Mouse (Mus musculus) limb, embryonic 13.5 days (tissue): ENCODE data around the gene Sez6l. TPM values are rescaled to one million over a fixed set of nuclear protein-coding genes. Genes with fewer than 3 reads are reported as not detected.
A peak's percentile ranks its signal among the peaks of the same experiment; 100 is the strongest.

Experiments
- ATAC-seq: fragments of 200-750 bp; cut with Nextera tagmentation; 2 replicates; pipeline ENCODE4 v1.8.0; 2017; ENCODE audit warnings: low read depth, moderate number of reproducible peaks, moderate TSS enrichment; ENCODE audit not compliant: low FRiP score
- H3K27ac ChIP-seq: fragments of 300-500 bp; sonication (generic); 2 replicates; pipeline ENCODE4 v1.5.1; 2015; ENCODE audit warnings: inconsistent platforms, mild to moderate bottlenecking, moderate library complexity
- H3K27me3 ChIP-seq: fragments of 300-500 bp; sonication (generic); 2 replicates; pipeline ENCODE4 v1.6.1; 2015; ENCODE audit warnings: mild to moderate bottlenecking, inconsistent platforms
- H3K36me3 ChIP-seq: fragments of 300-500 bp; sonication (generic); 2 replicates; pipeline ENCODE4 v1.6.1; 2015; ENCODE audit warnings: inconsistent platforms, mild to moderate bottlenecking, moderate library complexity
- H3K4me1 ChIP-seq: fragments of 300-500 bp; sonication (generic); 2 replicates; pipeline ENCODE4 v1.6.1; 2015; ENCODE audit warnings: inconsistent platforms
- H3K4me2 ChIP-seq: fragments of 300-500 bp; sonication (generic); replicated peaks from 2 replicates; pipeline ENCODE4 v1.6.1; 2015; ENCODE audit warnings: inconsistent platforms, mild to moderate bottlenecking, moderate library complexity
- H3K4me3 ChIP-seq: fragments of 300-500 bp; sonication (generic); 2 replicates; pipeline ENCODE4 v1.5.1; 2015; ENCODE audit warnings: moderate library complexity, mild to moderate bottlenecking, inconsistent platforms
- H3K9ac ChIP-seq: fragments of 300-500 bp; sonication (generic); 2 replicates; pipeline ENCODE4 v1.6.1; 2015; ENCODE audit warnings: mild to moderate bottlenecking, inconsistent platforms
- H3K9me3 ChIP-seq: fragments of 300-500 bp; sonication (generic); 2 replicates; pipeline ENCODE4 v1.6.1; 2016; ENCODE audit warnings: inconsistent platforms
- WGBS: fragments of 180-500 bp; shearing (Covaris S2); methylation state at CpG from one replicate; pipeline ENCODE4 v1.1.7; 2015; 5-methylcytosine and 5-hydroxymethylcytosine counted together
- polyA plus RNA-seq: library from polyadenylated mRNA; unstranded; fragments of >200 nt; fragmentation: Nextera tagmentation; extraction: Ambion mirVana; gene quantifications from 2 replicates; pipeline ENCODE4 v1.2.1, GENCODE M21; 2015

Gene Sez6l
- polyA plus RNA-seq, 1 experiment from 2014 or later, result 0.25 TPM

DNA sequence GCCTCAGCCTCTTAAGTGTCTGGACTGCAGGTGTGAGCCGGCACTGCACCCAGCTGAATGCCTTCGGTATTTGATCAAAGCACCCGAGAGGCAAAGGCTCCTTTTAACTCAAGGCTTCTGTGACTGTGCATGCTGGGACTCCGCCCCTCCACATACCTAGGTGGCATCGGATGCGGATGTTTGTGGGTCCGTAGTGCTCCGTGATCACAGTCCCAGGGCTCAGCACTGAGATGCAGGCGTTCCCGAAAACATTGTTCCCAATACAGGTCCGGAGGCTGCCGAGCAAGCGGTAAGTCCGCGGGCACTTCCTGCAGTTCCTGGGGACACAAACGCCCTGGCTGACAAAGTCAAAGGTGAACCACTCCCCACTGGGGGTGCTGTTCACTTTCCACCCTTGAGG is 186.0 kb downstream of the Sez6l start:
- H3K4me1 ChIP-seq, result peaks cover 16% of the 10 kb centered on the region
- no peak overlapping the region; the same call in 1 of the 2 replicates for H3K9ac ChIP-seq
- no peak overlapping the region for H3K4me2 ChIP-seq
- no peak overlapping the region for H3K27ac ChIP-seq
- peaks cover 33% of the 10 kb centered on the region for H3K36me3 ChIP-seq
- ATAC-seq, result no peak
- peaks cover 29% of the 10 kb centered on the region for H3K27me3 ChIP-seq
- WGBS, result 51% methylated on average over 16 of the region's 16 CpGs
- no peak overlapping the region for H3K4me3 ChIP-seq
- no peaks in the 10 kb centered on the region for H3K9me3 ChIP-seq

DNA sequence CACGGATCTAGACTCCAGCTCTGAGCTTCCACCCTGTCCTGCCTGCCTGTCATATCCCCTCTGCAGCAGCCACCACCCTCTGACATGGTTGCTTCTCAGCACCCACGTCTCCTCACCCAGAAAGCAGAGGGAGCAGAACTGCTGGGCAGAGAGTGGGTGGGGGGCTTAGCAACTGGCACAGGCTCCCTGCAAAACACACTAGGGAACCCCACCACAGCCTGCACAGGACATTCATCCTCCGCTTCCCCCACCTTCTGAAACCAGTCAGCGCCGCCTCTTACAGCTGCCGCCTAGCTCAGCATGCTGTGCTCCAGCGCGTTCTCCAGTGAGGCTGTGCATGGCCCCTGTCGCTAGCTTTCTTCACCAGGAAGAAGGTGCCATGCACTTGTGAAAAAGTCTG is 187.6 kb downstream of the Sez6l start:
- no peak overlapping the region for H3K27ac ChIP-seq
- H3K27me3 ChIP-seq, result peaks cover 29% of the 10 kb centered on the region
- no peak overlapping the region for H3K4me3 ChIP-seq
- 0 out of 2 replicates have a peak overlapping the region, but pooled peaks have one; percentile 4 for H3K9ac ChIP-seq
- H3K36me3 ChIP-seq, result peaks cover 48% of the 10 kb centered on the region
- no peaks in the 10 kb centered on the region for H3K9me3 ChIP-seq
- H3K4me2 ChIP-seq, result no peak overlapping the region
- peaks cover 13% of the 10 kb centered on the region for H3K4me1 ChIP-seq
- no peak for ATAC-seq
- WGBS, result 72% methylated on average over 9 of the region's 9 CpGs

DNA sequence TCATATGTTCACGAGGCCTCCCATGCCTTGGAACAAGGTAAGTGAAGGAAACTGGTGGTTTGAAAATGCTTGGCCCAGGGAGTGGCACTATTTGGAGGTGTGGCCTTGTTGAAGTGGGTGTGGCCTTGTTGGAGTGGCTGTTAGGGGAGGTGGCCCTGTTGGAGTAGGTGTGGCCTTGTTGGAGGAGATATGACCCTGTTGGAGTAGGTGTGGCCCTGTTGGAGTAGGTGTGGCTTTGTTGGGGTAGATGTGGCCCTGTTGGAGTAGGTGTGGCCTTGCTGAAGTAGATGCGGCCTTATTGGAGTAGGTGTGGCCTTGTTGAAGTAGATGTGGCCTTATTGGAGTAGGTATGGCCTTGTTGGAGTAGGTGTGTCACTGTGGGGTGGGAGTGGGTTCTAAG is 191.0 kb downstream of the Sez6l start:
- Histone ChIP-seq H3K27me3 (no peaks in the 10 kb centered on the region), H3K36me3 (peaks cover 42% of the 10 kb centered on the region), H3K4me3 (no peak overlapping the region), H3K9ac (no peak overlapping the region), H3K4me2 (no peak overlapping the region), H3K4me1 (peaks cover 18% of the 10 kb centered on the region), H3K9me3 (no peaks in the 10 kb centered on the region), H3K27ac (no peak overlapping the region)
- ATAC-seq, result no peak
- WGBS, result 83% methylated on average over 2 of the region's 2 CpGs

DNA sequence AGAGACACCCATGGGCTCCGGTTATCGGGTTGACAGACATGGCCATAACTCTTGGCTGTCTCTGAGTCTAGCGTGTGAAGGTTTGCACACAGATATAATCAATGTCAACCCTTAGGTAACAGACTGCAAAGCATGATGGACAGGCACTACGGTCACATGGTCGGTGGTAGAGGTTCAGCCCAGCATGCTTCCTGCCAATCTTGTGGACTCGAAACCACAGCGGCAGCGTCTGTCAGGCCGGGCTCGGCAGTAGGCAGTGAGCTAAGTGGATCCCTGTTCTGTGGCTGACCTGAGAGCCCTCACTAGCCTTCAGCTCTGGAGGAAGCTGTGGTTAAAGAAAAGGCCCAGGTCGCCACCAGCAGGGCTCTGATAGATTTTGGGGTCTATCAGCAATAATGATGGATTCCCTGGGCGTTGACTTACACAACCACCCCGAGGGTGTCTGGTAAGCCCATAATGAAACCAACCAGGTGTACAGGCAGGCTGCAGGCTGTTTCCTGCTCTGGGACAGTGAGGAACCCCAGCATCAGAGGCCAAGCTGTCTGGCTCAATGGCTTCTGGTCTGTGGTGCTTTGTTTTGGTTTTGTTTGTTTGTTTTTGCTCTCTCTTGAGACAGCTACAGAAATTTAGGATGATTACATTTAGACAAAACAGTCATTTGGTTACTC is 192.0 kb downstream of the Sez6l start:
- H3K4me3 ChIP-seq, result no peak overlapping the region
- no peak for ATAC-seq
- H3K4me1 ChIP-seq, result peaks cover 18% of the 10 kb centered on the region
- peaks cover 43% of the 10 kb centered on the region for H3K36me3 ChIP-seq
- no peak overlapping the region for H3K27ac ChIP-seq
- H3K4me2 ChIP-seq, result no peak overlapping the region
- no peaks in the 10 kb centered on the region for H3K9me3 ChIP-seq
- H3K9ac ChIP-seq, result no peak overlapping the region
- 92% methylated on average over 13 of the region's 13 CpGs for WGBS
- no peaks in the 10 kb centered on the region for H3K27me3 ChIP-seq

DNA sequence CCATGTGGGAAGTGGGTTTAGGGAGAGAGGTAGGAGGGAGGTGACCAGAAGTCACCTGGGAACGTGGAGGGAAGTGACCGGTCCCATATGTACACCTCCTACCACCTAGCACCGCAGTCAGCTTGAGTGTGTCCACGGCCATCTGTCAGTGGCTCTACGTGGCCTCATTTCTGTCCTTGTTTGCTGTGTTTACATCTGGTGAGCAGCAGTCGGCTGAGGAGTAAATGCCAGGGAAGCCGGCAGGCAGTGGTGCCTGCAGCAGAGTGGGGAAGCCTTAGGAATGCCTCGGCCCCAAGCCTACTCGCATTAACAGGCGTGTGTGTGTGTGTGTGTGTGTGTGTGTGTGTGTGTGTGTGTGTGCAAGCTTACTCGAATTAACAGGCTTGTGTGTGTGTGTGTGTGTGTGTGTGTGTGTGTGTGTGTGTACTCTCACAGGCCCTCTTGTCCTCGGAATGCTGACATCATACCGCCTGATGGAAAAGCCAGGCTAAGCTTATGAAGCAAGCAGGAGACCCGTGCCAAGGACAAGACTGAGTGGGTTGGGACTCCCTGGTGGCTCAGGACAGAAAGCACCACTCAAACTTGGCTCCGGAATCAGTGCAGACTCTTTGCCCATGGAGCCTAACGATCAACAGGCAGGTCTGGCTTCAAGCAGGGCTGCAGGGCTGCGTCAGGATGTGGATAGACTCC is 194.2 kb downstream of the Sez6l start:
- peak overlapping the region; percentile 55; the same call in 1 of the 2 replicates for H3K27ac ChIP-seq
- peak; percentile 80 for ATAC-seq
- no peak overlapping the region for H3K4me2 ChIP-seq

DNA sequence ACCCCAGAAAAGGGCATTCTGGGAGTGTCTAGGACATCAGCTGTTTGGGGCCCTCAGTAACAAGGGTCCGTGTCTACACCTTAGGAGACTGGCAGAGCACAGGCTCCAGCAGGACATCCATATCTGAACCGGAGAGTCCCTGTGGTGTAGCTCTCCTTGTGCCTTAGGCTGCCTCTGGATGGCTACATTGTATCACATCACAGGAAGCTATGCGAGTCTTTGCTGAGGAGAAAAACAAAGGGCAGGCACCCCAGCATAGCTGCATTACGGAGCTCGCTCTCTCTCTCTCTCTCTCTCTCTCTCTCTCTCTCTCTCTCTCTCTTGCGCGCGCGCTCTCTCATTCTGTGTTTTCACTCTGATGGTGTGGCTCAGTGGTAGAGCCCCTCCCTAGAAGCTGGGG is 194.9 kb downstream of the Sez6l start:
- H3K9me3 ChIP-seq, result no peaks in the 10 kb centered on the region
- no peak overlapping the region for H3K9ac ChIP-seq
- H3K4me1 ChIP-seq, result peaks cover 14% of the 10 kb centered on the region
- WGBS, result 84% methylated on average over 9 of the region's 9 CpGs
- H3K27me3 ChIP-seq, result no peaks in the 10 kb centered on the region
- peaks cover 63% of the 10 kb centered on the region for H3K36me3 ChIP-seq
- no peak overlapping the region for H3K4me3 ChIP-seq
- H3K27ac ChIP-seq, result no peak overlapping the region
- no peak overlapping the region for H3K4me2 ChIP-seq
- no peak for ATAC-seq

More for the DNA sequence above, 194.2 kb downstream of the Sez6l start:
- Histone ChIP-seq H3K4me3 (no peak overlapping the region), H3K4me1 (peaks cover 14% of the 10 kb centered on the region), H3K9me3 (no peaks in the 10 kb centered on the region), H3K27me3 (no peaks in the 10 kb centered on the region), H3K9ac (no peak overlapping the region; the same call in 1 of the 2 replicates), H3K36me3 (peaks cover 61% of the 10 kb centered on the region)
- WGBS, result 46% methylated on average over 16 of the region's 17 CpGs

DNA sequence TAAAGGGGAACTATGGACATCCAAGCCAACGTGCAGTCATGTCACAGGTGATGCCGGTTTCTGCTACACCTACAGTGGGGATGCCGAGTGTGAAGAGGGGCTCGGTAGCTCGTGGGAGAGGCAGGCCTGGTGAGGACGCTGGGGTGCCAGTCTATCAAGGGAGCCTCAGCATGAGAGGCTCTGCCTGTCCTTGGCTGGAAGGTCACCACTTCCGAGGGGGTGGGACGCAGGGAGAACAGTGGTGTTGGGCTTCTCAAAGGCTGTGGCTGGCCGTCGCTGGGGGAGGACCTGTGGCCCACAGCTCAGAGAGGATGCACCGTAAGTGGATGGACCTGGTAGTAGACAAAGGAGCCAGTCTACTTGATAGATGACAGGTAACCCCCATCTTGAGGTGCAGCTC is 195.8 kb downstream of the Sez6l start:
- H3K36me3 ChIP-seq, result peaks cover 58% of the 10 kb centered on the region
- H3K4me3 ChIP-seq, result no peak overlapping the region
- peaks cover 14% of the 10 kb centered on the region for H3K4me1 ChIP-seq
- H3K27ac ChIP-seq, result no peak overlapping the region
- no peak for ATAC-seq
- H3K9me3 ChIP-seq, result no peaks in the 10 kb centered on the region
- 89% methylated on average over 11 of the region's 11 CpGs for WGBS
- no peaks in the 10 kb centered on the region for H3K27me3 ChIP-seq
- H3K4me2 ChIP-seq, result no peak overlapping the region
- no peak overlapping the region; the same call in 1 of the 2 replicates for H3K9ac ChIP-seq

DNA sequence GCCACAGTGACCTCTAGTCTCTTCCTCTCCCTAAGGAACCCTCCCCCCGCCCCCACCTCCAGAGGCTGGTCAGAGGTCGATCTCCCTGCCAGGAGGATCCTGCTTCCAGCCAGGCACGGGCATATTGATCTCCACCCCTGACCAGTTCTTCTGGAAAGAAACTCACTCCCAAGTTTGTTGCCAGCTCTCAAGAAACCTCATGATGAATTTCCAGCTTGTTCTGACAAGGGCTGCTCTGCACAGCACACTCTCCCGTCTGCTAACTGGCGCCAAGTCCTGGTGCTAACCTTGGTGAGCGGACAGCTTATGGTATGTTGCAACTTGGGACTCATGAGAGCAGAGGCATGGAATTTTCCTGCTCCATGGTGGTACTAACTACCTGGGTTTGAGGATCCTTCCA is 198.3 kb downstream of the Sez6l start:
- no peaks in the 10 kb centered on the region for H3K27me3 ChIP-seq
- H3K36me3 ChIP-seq, result peaks cover 66% of the 10 kb centered on the region
- no peak overlapping the region for H3K4me3 ChIP-seq
- H3K9ac ChIP-seq, result no peak overlapping the region
- ATAC-seq, result no peak
- H3K4me1 ChIP-seq, result peaks cover 14% of the 10 kb centered on the region
- H3K4me2 ChIP-seq, result no peak overlapping the region
- no peak overlapping the region for H3K27ac ChIP-seq
- 76% methylated on average over 6 of the region's 6 CpGs for WGBS
- H3K9me3 ChIP-seq, result no peaks in the 10 kb centered on the region

DNA sequence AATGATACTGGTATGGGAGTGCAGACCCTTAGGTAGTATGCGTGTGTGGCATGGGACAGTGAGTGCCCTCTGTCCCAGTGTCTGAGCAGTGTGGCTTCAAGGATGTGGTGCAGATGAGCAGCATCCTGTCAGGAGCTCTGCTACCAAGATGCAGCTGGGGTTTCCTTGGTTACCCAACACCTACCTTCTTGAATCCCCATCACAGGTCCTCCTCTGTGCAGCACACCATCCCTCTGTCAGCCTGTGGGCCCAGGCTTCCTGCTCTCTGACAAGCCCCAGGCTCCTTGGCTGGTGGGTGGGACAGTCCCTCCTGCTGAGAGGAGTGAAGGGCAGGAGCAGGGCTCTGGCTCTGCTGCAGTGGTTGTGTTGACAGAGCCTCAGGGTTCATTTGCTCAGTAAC is 199.6 kb downstream of the Sez6l start:
- Histone ChIP-seq H3K36me3 (peaks cover 80% of the 10 kb centered on the region), H3K4me1 (peaks cover 2% of the 10 kb centered on the region; the same call in 1 of the 2 replicates), H3K9ac (no peak overlapping the region; the same call in 1 of the 2 replicates), H3K9me3 (no peaks in the 10 kb centered on the region), H3K27me3 (no peaks in the 10 kb centered on the region), H3K4me2 (no peak overlapping the region), H3K27ac (no peak overlapping the region), H3K4me3 (no peak overlapping the region)
- ATAC-seq, result no peak
- 80% methylated on average over 1 of the region's 1 CpGs for WGBS

DNA sequence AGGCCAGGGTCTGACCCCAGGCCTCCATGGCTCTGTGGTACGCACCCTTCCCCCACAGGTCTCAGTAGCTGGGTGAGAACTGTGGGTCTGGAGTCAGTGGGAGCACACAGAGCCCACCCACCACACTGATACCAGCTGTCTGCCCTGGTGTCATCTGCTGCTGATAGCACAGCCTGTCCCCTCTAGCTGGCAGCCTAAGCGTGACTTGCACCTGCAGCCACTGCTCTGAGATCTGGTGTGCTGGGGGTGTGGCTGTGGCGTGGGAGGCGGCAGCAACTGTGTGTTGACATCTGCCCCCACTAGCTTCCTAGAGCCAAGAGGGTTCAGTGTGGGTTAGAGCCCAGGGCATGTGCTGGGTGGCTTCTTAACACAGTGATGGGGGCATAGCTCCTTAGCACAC is 200.9 kb downstream of the Sez6l start:
- 87% methylated on average over 4 of the region's 4 CpGs for WGBS
- no peaks in the 10 kb centered on the region for H3K9me3 ChIP-seq
- H3K4me1 ChIP-seq, result no peaks in the 10 kb centered on the region
- H3K4me2 ChIP-seq, result no peak overlapping the region
- no peak overlapping the region for H3K9ac ChIP-seq
- H3K4me3 ChIP-seq, result no peak overlapping the region
- no peak overlapping the region for H3K27ac ChIP-seq
- no peaks in the 10 kb centered on the region for H3K27me3 ChIP-seq
- peaks cover 91% of the 10 kb centered on the region for H3K36me3 ChIP-seq
- ATAC-seq, result no peak

DNA sequence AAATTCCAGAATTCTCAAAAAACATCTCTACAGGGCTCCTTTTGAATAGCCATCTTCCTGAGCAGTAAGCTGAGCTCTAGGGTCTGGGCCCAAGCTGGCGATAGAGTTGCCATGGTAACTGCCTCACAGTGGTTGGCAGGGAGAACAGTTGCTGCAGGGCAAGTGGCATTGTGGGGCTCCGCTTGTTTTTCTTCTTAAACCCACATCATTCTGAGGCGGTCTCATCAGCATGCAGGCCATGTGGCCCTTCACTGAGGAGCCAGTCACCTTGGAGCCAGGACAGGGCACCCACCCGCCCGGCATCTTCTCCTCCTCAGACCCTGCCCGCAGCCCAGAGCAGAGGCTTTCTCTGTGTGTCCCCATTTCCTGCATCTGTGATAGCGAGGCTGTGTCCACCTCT is 205.1 kb downstream of the Sez6l start:
- no peak overlapping the region for H3K27ac ChIP-seq
- H3K36me3 ChIP-seq, result peaks cover 92% of the 10 kb centered on the region
- H3K9ac ChIP-seq, result no peak overlapping the region
- 71% methylated on average over 7 of the region's 7 CpGs for WGBS
- no peaks in the 10 kb centered on the region for H3K27me3 ChIP-seq
- no peak for ATAC-seq
- H3K4me2 ChIP-seq, result no peak overlapping the region
- no peaks in the 10 kb centered on the region for H3K9me3 ChIP-seq
- no peaks in the 10 kb centered on the region for H3K4me1 ChIP-seq
- no peak overlapping the region for H3K4me3 ChIP-seq

DNA sequence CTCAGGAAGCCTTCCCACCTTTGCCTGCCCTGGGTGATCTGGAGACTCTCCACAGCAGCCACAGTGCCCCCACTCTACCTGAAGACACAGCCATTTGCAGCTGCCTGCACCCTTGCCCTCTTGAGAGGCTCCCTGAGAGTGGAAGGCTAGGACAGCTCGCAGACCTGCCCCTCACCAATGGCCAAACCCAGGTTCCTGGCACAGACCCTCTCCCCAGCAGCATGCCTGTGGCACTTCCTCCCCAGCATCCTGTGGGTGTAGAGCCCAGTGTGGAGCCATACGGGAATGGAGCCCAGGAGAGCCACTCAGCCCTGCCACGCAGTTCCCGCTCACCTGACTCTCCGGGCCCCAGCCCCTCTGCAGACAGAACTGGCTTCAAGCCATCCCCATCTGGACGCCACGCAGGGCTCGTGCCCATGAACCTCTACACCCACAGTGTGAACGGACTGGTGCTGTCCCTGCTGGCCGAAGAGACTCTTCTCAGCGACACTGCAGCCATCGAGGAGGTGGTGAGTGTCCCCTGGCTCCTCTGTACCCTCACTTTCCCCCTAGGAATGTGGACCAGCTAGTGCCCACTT is 206.7 kb downstream of the Sez6l start:
- Histone ChIP-seq H3K36me3 (peaks cover 89% of the 10 kb centered on the region), H3K4me2 (no peak overlapping the region), H3K27me3 (no peaks in the 10 kb centered on the region), H3K4me1 (no peaks in the 10 kb centered on the region), H3K9ac (no peak overlapping the region), H3K9me3 (no peaks in the 10 kb centered on the region), H3K4me3 (no peak overlapping the region), H3K27ac (no peak overlapping the region)
- 93% methylated on average over 12 of the region's 12 CpGs for WGBS
- no peak for ATAC-seq
